Mouse (Mus musculus): ENCODE results near the gene Foxp1.

Foxp1 gene

DNA sequence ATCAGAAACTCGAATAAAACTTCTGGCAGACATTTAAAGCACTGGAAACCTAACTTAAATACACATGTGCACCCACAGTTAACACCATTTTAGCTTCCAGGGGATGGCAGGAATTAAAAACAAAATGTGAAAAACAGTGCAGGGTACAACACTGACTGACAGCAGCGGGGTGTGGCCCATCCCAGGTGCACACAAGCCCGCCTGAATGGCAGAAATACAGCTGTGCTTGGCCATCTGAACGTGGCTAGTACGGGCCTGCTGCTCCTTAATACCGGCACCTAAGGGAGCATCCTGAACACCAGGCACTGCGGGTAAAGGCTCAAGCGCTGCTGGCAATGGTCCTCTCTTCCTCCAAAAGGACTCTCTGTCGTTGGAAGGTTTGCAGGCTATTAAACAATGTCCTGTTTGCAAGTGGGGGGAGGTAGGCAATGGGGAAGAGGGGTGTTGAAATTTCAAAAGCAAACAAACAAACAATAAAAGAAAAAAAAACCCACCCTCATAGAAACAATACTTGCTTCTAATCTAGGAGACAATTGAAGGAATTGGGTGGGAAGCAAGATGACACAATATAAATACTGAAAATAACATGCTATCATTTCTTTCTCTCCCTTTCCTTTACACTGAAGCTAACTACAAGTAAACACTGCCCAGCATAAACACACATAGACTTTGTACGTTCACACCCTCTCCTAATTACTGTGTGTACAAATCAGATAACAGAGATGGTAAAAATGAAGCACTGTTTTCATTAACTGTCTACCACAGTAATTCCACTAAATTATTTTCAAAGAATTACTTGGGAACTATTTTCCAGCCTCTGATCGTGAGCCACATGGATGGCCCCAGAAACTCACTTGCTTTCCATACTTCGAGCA is 501.7 kb downstream of the Foxp1 start:
- DNase-seq (ENCODE audit: low spot score), result no peak

GRCm38 (mm10) chr6:99019716-99020115 is 502.8 kb downstream of the Foxp1 start:
- DNase-seq (ENCODE audit: low spot score), result no peak

- DNase-seq (ENCODE audit: low spot score), result peak; percentile 64
These were observed 503.3 kb downstream of the Foxp1 start for GRCm38 (mm10) chr6:99019266-99019665.

GRCm38 (mm10) chr6:99013866-99014502 is 508.5 kb downstream of the Foxp1 start:
- peak; percentile 37 for DNase-seq (ENCODE audit: low spot score)

DNA sequence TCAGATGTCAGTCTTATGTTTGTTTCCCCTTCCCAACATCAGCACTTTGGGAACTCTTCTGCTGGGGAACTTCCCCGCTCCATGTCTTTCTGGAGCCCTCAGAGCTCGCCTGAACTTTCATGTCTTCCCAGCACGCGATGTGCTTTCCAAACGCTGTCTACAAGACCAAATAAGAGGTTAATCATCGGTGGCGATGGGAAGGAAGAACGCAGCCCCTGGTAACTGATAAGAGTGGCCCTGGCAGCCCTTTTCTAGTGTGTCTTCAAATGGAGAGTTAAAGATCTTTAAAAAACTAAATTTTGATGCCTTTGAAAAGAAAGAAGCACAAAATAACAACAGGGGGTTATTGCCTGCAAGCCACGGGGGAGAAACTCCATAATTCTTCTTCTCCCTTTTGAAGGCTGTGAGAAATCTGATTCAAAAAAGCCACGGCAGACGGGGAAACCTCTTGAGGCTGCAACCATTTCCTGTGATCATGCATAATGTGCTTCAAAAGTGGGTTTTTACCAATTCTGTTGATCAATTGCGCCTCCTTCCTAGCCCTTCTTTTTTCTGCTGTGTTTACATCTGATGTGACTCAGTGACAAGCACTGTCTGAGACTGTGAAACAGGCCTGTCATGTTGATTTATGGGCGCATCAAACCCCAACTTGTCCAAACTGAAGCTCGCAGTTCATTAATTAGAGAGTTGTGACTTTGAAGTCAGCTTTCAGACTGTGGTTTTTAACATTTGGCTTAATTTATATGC is 509.2 kb downstream of the Foxp1 start:
- DNase-seq (ENCODE audit: low spot score), result peak; percentile 66

DNA sequence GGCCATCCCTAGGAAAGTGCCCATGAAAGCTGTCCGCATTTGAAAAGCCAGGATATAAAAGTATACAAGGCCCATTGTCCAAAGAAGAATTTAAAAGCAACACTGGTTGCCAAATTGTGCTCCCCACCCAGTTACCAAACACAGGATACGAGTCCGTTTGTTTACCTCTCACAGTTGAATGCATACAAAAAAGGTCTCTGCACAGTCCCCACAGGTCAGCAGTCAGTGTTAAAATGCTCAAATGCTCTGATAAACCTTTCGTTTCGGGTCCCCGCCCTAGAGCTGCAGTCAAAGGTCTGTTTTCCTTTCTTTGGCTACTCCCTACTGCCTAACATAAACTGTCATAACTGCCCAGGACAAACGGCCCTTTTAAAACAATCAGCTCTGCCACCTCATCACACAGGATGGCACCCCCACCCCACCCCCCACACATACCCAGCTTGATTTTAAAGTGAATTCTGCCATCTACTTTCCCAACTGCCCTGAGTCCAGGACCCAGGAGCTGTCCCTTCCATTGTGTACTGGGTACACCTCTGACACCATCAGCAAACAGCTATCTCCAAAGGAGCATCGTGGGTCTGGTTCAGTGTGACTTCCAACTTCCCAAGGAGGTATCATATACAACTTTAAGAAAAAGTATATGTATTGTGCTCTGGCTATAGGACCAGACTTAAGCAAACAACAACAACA is 510.5 kb downstream of the Foxp1 start:
- DNase-seq (ENCODE audit: low spot score), result no peak

- no peak for DNase-seq (ENCODE audit: low spot score)
These were observed 512.8 kb downstream of the Foxp1 start for GRCm38 (mm10) chr6:99009771-99010170.

- no peak for DNase-seq (ENCODE audit: low spot score)
These were observed 514.0 kb downstream of the Foxp1 start for GRCm38 (mm10) chr6:99008565-99008964.

GRCm38 (mm10) chr6:99007542-99007941 is 515.0 kb downstream of the Foxp1 start:
- no peak for DNase-seq (ENCODE audit: low spot score)

DNA sequence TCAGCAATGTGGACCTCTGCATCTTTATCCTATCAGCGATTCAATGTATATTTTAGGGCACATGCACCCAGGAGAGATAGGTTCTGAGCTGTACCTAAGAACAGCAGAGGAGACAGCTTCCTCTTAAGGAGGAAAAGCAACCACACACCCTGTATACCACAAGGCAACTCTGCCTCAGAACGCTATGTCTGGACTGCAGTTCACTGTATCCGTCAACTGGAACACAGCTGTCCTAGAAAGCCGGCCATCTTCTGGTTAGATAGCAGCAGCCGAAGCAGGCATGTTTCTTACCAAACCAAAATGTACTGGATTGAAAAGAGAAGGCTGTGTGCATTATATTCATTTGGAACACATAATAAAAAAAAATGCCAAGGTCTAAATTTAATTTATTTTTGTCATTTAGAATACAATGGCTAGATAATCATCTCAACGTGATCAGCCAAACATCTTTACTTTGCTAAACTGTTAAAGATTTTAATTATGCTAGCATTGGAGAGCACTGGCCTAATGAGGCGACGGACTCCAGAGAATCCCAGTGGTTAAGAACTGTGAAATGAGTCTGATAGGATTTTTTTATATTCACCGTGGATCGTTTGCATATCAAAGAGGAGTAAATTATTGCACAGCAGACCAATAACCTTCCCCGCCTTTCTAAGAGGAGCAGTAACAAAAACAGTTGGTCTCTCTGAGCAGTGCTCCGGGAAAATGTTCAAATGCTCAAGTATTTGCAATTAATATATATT is 518.1 kb downstream of the Foxp1 start:
- no peak for DNase-seq (ENCODE audit: low spot score)

DNA sequence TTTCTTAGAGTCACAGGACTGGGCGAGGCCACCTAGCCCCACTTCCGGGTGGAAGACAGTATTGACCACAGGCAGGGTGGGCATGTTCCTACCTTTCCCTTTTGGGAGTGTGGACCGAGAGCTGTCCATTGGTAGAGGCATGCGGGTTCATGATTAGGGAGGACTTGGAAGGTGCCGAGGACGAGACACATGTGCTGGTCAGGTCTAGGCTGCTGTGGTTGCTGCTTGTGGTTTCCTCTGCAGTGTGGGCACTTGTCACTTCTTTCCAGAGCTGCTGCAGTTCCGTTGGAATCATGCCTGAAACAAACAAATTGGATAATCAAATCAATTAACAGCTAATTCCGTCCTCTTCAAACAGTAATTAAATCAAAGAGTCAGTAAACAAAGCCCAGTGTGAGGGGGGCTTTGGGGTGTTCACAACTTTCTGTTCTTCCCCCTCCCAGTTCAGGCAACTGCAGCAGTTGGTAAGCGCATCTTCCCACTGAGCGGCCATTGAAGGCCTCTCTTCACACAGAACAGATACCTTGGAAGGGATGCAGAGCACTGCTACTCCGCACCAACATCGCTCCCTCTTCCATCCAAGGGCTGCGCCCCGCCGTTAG is 519.3 kb downstream of the Foxp1 start:
- no peak for DNase-seq (ENCODE audit: low spot score)

- no peak for DNase-seq (ENCODE audit: low spot score)
These were observed 520.9 kb downstream of the Foxp1 start for GRCm38 (mm10) chr6:99001637-99002036.

- no peak for DNase-seq (ENCODE audit: low spot score)
These were observed 523.3 kb downstream of the Foxp1 start for GRCm38 (mm10) chr6:98998971-98999932.

- DNase-seq (ENCODE audit: low spot score), result no peak
These were observed 524.8 kb downstream of the Foxp1 start for GRCm38 (mm10) chr6:98997742-98998141.

- DNase-seq (ENCODE audit: low spot score), result no peak
These were observed 525.7 kb downstream of the Foxp1 start for GRCm38 (mm10) chr6:98996822-98997221.

GRCm38 (mm10) chr6:98996346-98996745 is 526.2 kb downstream of the Foxp1 start:
- no peak for DNase-seq (ENCODE audit: low spot score)

- DNase-seq (ENCODE audit: low spot score), result no peak
These were observed 526.8 kb downstream of the Foxp1 start for GRCm38 (mm10) chr6:98995681-98996080.

- no peak for DNase-seq (ENCODE audit: low spot score)
These were observed 527.6 kb downstream of the Foxp1 start for GRCm38 (mm10) chr6:98994902-98995301.

DNA sequence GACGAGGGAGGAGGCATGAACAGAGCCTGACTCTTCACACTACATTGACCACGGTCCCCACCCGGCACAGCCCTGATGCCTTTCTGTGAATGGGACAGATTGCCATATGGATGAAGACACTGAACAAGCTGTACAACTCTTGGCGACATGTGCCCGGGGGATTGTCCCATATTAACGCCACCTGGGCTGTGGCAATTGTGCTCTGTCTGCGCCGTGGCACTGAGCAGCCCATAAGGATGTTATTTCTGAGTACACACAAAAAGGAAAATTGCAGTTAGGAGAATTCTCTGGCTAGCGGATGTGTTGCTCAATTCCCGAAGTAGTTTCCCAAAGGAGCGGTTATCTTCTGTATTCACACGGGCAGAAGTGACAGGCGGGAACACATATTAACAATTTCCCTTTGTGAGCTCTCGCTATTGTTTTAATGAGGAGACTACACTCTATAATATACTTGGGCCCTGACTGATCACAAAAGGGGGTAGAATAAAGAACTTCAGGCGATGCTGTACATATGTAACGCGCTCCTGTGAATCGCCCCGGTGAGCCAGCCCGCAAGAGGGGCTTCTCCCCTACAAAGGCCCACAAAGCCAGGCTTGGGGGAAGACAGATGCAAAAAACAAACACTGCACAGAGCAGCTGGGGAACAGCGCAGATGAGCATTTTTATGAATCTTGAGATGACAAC is 528.3 kb downstream of the Foxp1 start:
- DNase-seq (ENCODE audit: low spot score), result no peak

Measured in embryo, embryonic 10 days (tissue).